Mouse (Mus musculus) urinary bladder, adult 18-20 months (tissue): ENCODE results near the gene Gnas.
A peak's percentile ranks its signal among the peaks of the same experiment; 100 is the strongest.
"Not testable (repeated sequence)": the region's sequence is repeated elsewhere in the genome, so short reads cannot be mapped to it uniquely, and the experiment has no call there.

Source experiments
- DNase-seq, 2 experiments: peaks; one replicate each; pipeline ENCODE4 v3.0.0; 2022; ENCODE audit warnings: low spot score in 2 of 2, mixed read lengths in 2 of 2

Gnas gene

GRCm38 (mm10) chr2:174328358-174328905 lies 44.3 kb downstream of the Gnas start:
- DNase-seq = no peak

DNA sequence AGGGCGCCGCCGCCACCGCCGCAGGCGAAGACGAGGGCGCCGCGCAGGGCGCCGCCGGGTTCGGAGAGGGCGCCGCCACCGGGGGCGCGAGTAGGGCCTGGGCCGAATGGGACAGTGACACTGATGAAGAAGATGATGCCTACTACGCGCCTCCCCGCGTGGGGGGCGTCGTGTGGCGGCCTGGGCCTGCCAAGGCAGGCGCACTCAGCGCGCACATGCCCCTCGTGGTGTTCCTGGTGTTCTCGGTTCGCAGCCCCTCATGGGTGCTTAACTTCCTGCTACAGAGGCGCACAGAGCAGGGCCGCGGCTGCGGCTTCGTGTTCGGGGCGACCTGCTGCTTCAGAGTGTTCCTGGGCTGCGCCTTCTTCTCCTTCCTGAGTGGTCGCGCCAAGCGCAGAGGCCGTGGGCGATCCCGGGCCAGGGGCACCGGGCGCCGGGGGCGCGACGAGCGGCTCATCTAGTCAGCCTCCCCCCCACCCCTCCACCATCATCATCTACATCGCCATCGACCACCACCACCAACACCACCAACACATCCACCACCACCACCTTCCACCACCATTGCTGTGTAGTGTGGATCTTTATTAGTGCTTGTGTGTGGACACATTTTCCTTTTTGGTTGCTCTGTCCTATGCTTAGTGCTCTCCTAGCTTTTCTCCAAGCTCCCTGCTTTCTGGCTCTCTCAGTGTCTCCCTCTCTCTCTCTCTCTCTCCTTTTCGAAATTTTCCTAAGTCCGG lies 45.0 kb downstream of the Gnas start:
- peak; percentile 16 to 43 for DNase-seq

- peak; percentile 74 to 76 for DNase-seq
These were observed 45.8 kb downstream of the Gnas start for GRCm38 (mm10) chr2:174329663-174330615.

GRCm38 (mm10) chr2:174330616-174331191 lies 46.6 kb downstream of the Gnas start:
- DNase-seq = peak; percentile 62 to 65

- DNase-seq = no peak
These were observed 47.3 kb downstream of the Gnas start for GRCm38 (mm10) chr2:174331282-174332030.

DNA sequence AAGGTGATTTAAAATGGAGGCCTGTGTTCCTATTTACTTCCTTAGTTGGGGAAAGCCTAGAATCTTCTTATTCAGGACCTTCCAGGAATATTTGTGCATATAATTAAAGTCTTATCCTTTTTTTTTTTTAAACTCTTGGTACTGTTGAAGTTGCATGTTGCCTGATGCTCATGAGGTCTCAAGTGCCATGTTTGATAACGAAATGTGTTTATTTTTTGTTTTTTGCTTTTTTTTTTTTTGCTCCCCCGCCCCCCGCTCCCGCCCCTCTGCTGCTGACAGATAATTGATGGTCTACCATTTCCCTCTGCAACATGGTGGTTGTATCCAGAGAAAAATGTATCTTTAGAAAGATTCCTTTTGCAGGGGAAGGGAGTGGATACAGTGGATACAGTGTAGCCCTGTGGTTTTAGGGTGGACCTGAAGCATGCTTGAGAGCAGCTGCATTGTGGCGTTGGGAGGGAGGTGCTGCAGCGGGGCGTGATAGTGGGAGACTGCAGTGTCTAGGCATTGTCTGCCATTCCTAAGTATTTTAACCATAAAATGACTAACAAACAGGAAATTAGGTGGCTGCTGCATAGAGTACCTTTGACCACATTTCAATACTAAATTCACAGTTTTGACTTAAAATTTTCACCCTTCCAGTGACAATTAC lies 49.2 kb downstream of the Gnas start:
- DNase-seq = no peak

DNA sequence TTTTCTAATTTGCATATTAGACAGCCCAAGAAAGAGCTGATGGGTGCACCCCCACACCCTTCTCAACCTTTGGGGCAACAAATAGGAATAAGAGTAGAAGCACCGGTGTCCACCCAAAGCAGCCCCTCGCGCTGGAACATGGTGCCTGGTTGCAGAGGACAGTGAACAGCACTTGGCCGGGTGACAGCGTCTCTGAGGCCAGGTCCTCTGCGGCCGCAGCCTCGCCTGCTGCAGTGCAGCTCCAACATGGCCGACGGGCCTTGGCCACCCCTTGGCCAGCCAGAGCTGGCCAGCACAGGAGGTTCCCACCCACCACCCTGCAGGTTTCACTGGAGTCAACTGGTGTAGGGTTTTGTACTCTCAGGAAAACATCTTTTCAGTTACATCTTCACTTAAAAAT lies 50.3 kb downstream of the Gnas start:
- DNase-seq = no peak

DNA sequence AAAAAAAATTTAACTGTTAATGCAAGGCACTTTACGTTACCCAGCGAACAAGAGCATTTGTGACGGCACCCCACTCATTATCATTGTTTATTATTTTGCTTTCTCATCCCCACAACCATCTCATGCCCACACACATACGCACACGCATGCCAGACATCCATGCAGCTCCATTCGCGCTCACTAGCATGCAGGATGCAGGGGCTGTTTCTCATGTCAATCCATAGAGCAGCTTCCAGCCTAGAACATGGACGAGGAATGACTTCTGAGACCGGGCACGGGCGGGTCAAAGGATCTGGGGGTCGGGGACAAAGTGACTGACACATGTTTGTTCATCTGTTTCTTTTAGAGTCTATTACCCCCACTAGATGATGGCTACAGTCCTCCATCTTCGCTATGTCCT lies 53.2 kb downstream of the Gnas start:
- no peak for DNase-seq

DNA sequence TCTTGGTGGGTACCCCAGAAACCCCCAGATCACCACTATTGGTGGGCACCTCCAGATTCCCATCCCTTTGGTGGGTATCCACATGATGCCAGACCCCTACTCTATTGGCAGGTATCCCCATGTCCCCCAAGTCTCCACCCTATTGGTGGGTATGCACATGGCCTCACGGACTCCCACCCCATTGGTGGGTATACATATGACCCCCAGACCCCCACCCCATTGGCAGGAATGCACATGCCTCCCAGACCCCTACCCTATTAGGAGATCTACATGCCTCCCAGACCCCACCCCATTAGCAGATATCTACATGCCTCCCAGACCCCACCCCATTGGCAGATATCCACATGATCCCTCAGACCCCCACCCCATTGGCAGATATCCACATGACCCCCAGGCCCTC lies 55.6 kb downstream of the Gnas start:
- no peak for DNase-seq

DNA sequence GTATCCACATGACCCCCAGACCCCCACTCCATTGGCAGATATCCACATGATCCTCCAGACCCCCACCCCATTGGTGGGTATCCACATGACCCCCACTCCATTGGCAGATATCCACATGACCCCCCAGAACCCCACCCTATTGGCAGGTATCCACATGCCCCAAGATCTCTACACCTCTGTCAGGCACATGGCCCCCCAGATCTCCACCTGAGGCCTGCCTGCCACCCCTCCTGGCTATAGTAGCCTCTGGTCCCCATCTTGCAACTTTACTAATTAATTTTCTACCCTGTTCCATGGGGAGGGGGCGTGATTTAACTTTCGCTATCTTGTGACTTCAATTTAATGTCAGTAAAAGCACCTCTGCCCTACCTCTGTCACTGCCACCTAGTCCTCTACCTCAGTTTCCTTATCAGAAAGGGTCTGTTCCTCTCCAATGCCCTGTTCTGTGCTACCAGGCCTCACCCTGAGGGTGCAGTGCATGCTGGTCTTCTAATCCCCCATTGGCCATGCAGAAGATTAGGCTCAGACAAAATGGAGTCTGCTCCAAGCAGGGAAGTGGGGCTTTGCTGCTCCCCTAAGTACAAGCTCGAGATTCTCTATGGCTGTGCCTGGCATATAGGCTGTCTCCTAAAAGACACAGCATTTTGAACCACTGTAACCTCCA lies 56.2 kb downstream of the Gnas start:
- no peak for DNase-seq

DNA sequence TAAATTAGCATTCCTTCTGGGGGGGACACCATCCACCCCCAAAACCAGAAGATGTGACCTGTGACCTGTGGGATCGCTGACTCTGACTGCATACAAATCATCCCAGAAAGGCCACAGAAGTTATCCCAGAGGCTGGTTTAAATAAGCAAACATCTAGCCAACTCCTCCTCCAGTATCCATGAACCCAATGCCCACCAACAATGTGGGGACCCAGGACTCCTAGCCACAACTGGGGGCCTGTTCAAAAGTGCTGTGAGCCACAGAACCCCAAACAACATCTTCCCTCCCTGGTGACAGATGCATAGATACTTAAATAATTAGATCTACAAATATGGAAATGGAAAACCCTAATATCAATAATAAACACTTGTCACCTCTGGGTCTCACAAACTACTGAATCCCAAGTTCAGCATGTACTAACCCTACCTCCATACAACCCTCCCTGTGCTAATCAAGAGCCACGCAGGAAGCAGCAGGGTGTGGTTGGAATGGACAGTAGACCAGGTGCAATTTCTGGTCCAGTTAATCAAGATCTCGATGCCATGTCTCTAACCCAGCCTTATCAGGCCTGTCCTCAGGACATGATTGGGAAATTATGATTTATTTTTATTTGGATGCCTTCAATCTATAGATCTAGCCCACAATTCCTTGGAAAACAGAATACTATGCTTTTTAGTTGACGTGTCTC lies 56.9 kb downstream of the Gnas start:
- no peak for DNase-seq

GRCm38 (mm10) chr2:174342793-174343400 lies 58.8 kb downstream of the Gnas start:
- DNase-seq = no peak

DNA sequence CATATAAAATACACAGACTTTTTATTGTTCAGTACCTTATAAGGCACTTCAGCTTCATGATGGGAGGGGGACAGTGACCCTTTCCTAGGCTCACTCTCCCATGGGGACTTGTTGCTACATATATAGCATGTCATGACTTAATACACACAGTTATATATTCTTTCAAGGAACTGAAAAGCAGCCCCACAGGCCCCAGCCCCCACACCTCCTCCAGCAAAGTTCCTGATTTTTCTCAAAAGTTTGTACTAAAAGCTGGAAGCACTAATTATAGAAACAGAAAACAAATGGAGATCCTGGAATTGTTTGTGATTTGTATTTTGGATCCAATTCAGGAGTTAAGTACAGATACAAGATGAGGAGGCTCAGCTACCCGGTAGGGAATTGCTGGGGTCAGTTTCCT lies 59.4 kb downstream of the Gnas start:
- no peak for DNase-seq

- peak in 1 of 2 experiments; percentile 44 for DNase-seq
These were observed 60.0 kb downstream of the Gnas start for GRCm38 (mm10) chr2:174344003-174344655.

- DNase-seq = no peak
These were observed 60.9 kb downstream of the Gnas start for GRCm38 (mm10) chr2:174344996-174345395.

- DNase-seq = no peak
These were observed 62.5 kb downstream of the Gnas start, which contains the start of gene Gm20721 for GRCm38 (mm10) chr2:174346612-174346998. Gene Gm20721 (minus strand): TSS chr2:174346712.

- DNase-seq = not testable (repeated sequence)
These were observed 63.0 kb downstream of the Gnas start for GRCm38 (mm10) chr2:174346999-174347668.

GRCm38 (mm10) chr2:174358516-174358915 lies 74.4 kb downstream of the Gnas start:
- no peak for DNase-seq
